7 mouse cellular contexts compared by ENCODE assay signal in genomic region chr17:71485791-71486230, GRCm38 (mm10). TPM values are rescaled to one million over a fixed set of nuclear protein-coding genes. Genes with fewer than 3 reads are reported as not detected.
A peak's percentile ranks its signal among the peaks of the same experiment; 100 is the strongest.
DNase-seq lines count a peak whose midpoint lies in the region; ATAC-seq and TF ChIP-seq lines count a peak whose summit lies in the region.

No protein-coding gene starts in this region.

- DNase-seq in CD4-positive, CD25-positive, alpha-beta regulatory T cell, adult 2 months (ENCODE audit: low read depth, low spot score) = peak; percentile 85
- peak; percentile 26 for DNase-seq in G1E (ENCODE audit: low spot score)
- DNase-seq in naive thymus-derived CD4-positive, alpha-beta T cell, adult 2 months (ENCODE audit: low read depth) = peak; percentile 90
- no peak for DNase-seq in cerebellum, adult 2 months
- no peak for DNase-seq in left cerebral cortex, adult 18-20 months (ENCODE audit: low spot score in 2 of 2)

- 49% methylated on average over 12 of the region's 12 CpGs for WGBS in heart, embryonic 16.5 days
- 36% methylated on average over 12 of the region's 12 CpGs for WGBS in limb, embryonic 12.5 days
- WGBS in cerebellum, adult 2 months = 38% methylated on average over 12 of the region's 12 CpGs

- TF ChIP-seq CTCF in G1E (IDR thresholded peaks at IDR 0.05; ENCODE audit: low read depth, low read length) = no peak
- no peak for TF ChIP-seq CTCF in cerebellum, adult 2 months (IDR thresholded peaks at IDR 0.05; ENCODE audit: borderline replicate concordance, insufficient read depth, low read depth, low read length)

- H3K4me3 ChIP-seq in G1E (ENCODE audit: low read depth, low read length) = peak overlapping the region; percentile 0; the same call in 1 of the 2 replicates
- peak overlapping the region; percentile 30 for H3K4me3 ChIP-seq in heart, embryonic 16.5 days (ENCODE audit: low read length)
- H3K4me3 ChIP-seq in limb, embryonic 12.5 days (replicated peaks) = peak overlapping the region; percentile 14; the same call in 1 of the 2 replicates
- H3K4me3 ChIP-seq in cerebellum, adult 2 months (replicated peaks; ENCODE audit: insufficient read depth, low read depth, low read length) = no peak overlapping the region

- peak overlapping the region; percentile 53 for H3K4me2 ChIP-seq in heart, embryonic 16.5 days (ENCODE audit: low read depth, low read length)
- H3K4me2 ChIP-seq in limb, embryonic 12.5 days = peak overlapping the region; percentile 37

- no peaks in the 10 kb centered on the region for H3K36me3 ChIP-seq in G1E (replicated peaks)
- no peaks in the 10 kb centered on the region for H3K36me3 ChIP-seq in heart, embryonic 16.5 days (ENCODE audit: control insufficient read depth, insufficient read depth)
- H3K36me3 ChIP-seq in limb, embryonic 12.5 days = no peaks in the 10 kb centered on the region

- H3K27ac ChIP-seq in heart, embryonic 16.5 days (ENCODE audit: low read length) = peak overlapping the region; percentile 40
- H3K27ac ChIP-seq in limb, embryonic 12.5 days = peak overlapping the region; percentile 89
- no peak overlapping the region for H3K27ac ChIP-seq in cerebellum, adult 2 months (ENCODE audit: insufficient read depth, low read length)

- TF ChIP-seq POLR2A in cerebellum, adult 2 months (IDR thresholded peaks at IDR 0.05; ENCODE audit: borderline replicate concordance, insufficient read depth, low read length) = no peak

- peaks cover 42% of the 10 kb centered on the region for H3K4me1 ChIP-seq in G1E (ENCODE audit: insufficient read depth, low read depth, low read length)
- no peaks in the 10 kb centered on the region for H3K4me1 ChIP-seq in heart, embryonic 16.5 days (ENCODE audit: control insufficient read depth, insufficient read depth, low read length)
- peaks cover 20% of the 10 kb centered on the region for H3K4me1 ChIP-seq in limb, embryonic 12.5 days (replicated peaks)
- no peaks in the 10 kb centered on the region for H3K4me1 ChIP-seq in cerebellum, adult 2 months (ENCODE audit: control insufficient read depth, insufficient read depth, low read length)

- no peaks in the 10 kb centered on the region for H3K9me3 ChIP-seq in G1E (replicated peaks)
- no peaks in the 10 kb centered on the region for H3K9me3 ChIP-seq in heart, embryonic 16.5 days (replicated peaks; ENCODE audit: control insufficient read depth, low read length)
- no peaks in the 10 kb centered on the region for H3K9me3 ChIP-seq in limb, embryonic 12.5 days

- H3K27me3 ChIP-seq in G1E (ENCODE audit: insufficient read depth, low read length) = no peaks in the 10 kb centered on the region
- H3K27me3 ChIP-seq in heart, embryonic 16.5 days (ENCODE audit: control insufficient read depth, insufficient read depth, low read length) = no peaks in the 10 kb centered on the region
- H3K27me3 ChIP-seq in limb, embryonic 12.5 days = no peaks in the 10 kb centered on the region
- H3K27me3 ChIP-seq in cerebellum, adult 2 months (ENCODE audit: control insufficient read depth, insufficient read depth, low read length) = no peaks in the 10 kb centered on the region

- peak overlapping the region; percentile 48 for H3K9ac ChIP-seq in heart, embryonic 16.5 days (ENCODE audit: low read length)
- peak overlapping the region; percentile 37; the same call in 1 of the 2 replicates for H3K9ac ChIP-seq in limb, embryonic 12.5 days (replicated peaks)

- peak; percentile 46 for ATAC-seq in G1E (ENCODE audit: extremely low read depth, insufficient number of reproducible peaks, low FRiP score, poor library complexity, severe bottlenecking)
- peak; percentile 41; the same call in 1 of the 2 replicates for ATAC-seq in heart, embryonic 16.5 days (replicated peaks; ENCODE audit: extremely low read depth, insufficient read depth, low FRiP score)
- ATAC-seq in limb, embryonic 12.5 days (ENCODE audit: insufficient number of reproducible peaks, insufficient read depth, low FRiP score, low TSS enrichment, low read depth) = no peak

RNA-seq across cellular contexts. Expression of gene Smchd1, which starts 10.7 kb away (rescaled TPM):
- total RNA-seq in G1E (2014; fragmentation: Nextera tagmentation) = 319 and 338 TPM in 2 replicates
- 230 and 243 TPM in 2 replicates for total RNA-seq in G1E (2017)
- 9.9 and 10.0 TPM in 2 replicates for polyA plus RNA-seq in G1E (2012)
- 34.4 and 35.4 TPM in 2 replicates for polyA plus RNA-seq in heart, embryonic 16.5 days (2015; fragmentation: Nextera tagmentation; extraction: Ambion mirVana)
- polyA plus RNA-seq in limb, embryonic 12.5 days (2016; fragmentation: Nextera tagmentation; extraction: Ambion mirVana) = 80.9 and 83.9 TPM in 2 replicates
- 24.6 and 26.4 TPM in 2 replicates for polyA plus RNA-seq in cerebellum, adult 2 months (2012; rRNA removed)
- 10 to 100 TPM; 29.2 to 33.0 TPM for total RNA-seq in left cerebral cortex, adult 18-20 months (2021)

RNA-seq across cellular contexts. Expression of gene Gm4707, which starts 26.1 kb away (rescaled TPM):
- total RNA-seq in G1E (2014; fragmentation: Nextera tagmentation) (4.7 and 59.5 TPM in 2 replicates), G1E (2017) (2.4 and 2.7 TPM in 2 replicates)
- polyA plus RNA-seq in G1E (2012) = not detected in 2 replicates
- 2.6 and 4.9 TPM in 2 replicates for polyA plus RNA-seq in heart, embryonic 16.5 days (2015; fragmentation: Nextera tagmentation; extraction: Ambion mirVana)
- 5.3 and 5.6 TPM in 2 replicates for polyA plus RNA-seq in limb, embryonic 12.5 days (2016; fragmentation: Nextera tagmentation; extraction: Ambion mirVana)
- 2.0 and 2.2 TPM in 2 replicates for polyA plus RNA-seq in cerebellum, adult 2 months (2012; rRNA removed)
- total RNA-seq in left cerebral cortex, adult 18-20 months (2021) = 1 to 10 TPM in 1 of 2 experiments, under 1 TPM in 1; 0.61 to 2.5 TPM

RNA-seq across cellular contexts. Expression of gene Ndc80, which starts 40.8 kb away (rescaled TPM):
- total RNA-seq in G1E (2014; fragmentation: Nextera tagmentation) (118 and 120 TPM in 2 replicates), G1E (2017) (95.7 and 110 TPM in 2 replicates)
- polyA plus RNA-seq in G1E (2012) = 3.4 and 8.3 TPM in 2 replicates
- polyA plus RNA-seq in heart, embryonic 16.5 days (2015; fragmentation: Nextera tagmentation; extraction: Ambion mirVana) = 35.2 and 41.0 TPM in 2 replicates
- polyA plus RNA-seq in limb, embryonic 12.5 days (2016; fragmentation: Nextera tagmentation; extraction: Ambion mirVana) = 56.0 and 56.1 TPM in 2 replicates
- polyA plus RNA-seq in cerebellum, adult 2 months (2012; rRNA removed) = 0.19 TPM in 1 of 2 replicates, not detected in the other
- total RNA-seq in left cerebral cortex, adult 18-20 months (2021) = under 1 TPM in 1 of 2 experiments, not detected in 1; 0.21 TPM

Comparison
In these comparisons a context has a peak if more than half of its experiments do, and no peak if none do; other contexts are left out.
1. DNase-seq: peak in CD4-positive, CD25-positive, alpha-beta regulatory T cell, adult 2 months (single experiment), G1E (single experiment) and naive thymus-derived CD4-positive, alpha-beta T cell, adult 2 months (single experiment); none in cerebellum, adult 2 months (0 of 2) and left cerebral cortex, adult 18-20 months (0 of 2).